Mouse (Mus musculus): Measurements from ENCODE around the gene Trir. TPM values are rescaled to one million over a fixed set of nuclear protein-coding genes. Genes with fewer than 3 reads are reported as not detected.

Trir gene
- polyA plus RNA-seq, 1 experiment from 2014 or later, result 63.4 TPM

GRCm38 (mm10) chr8:85033867-85034266, 7.2 kb downstream of the Trir start:
- no peaks in the 10 kb centered on the region for H3K27me3 ChIP-seq (ENCODE audit: control insufficient read depth, insufficient read depth, low read length)
- H3K9ac ChIP-seq (ENCODE audit: low read length), result no peak overlapping the region
- H3K27ac ChIP-seq (ENCODE audit: low read length), result 0 out of 2 replicates have a peak overlapping the region, but pooled peaks have one; percentile 14
- no peak overlapping the region for H3K4me2 ChIP-seq (ENCODE audit: low read depth, low read length)
- H3K4me3 ChIP-seq (replicated peaks; ENCODE audit: low read length), result no peak overlapping the region
- ATAC-seq (ENCODE audit: insufficient read depth, low FRiP score), result no peak
- peaks cover 20% of the 10 kb centered on the region for H3K4me1 ChIP-seq (ENCODE audit: control insufficient read depth, insufficient read depth, low read length)
- no peaks in the 10 kb centered on the region for H3K9me3 ChIP-seq (replicated peaks; ENCODE audit: control insufficient read depth, low read length)
- H3K36me3 ChIP-seq (ENCODE audit: control insufficient read depth, insufficient read depth, low read length), result no peaks in the 10 kb centered on the region
- 71% methylated on average over 1 of the region's 1 CpGs for WGBS

GRCm38 (mm10) chr8:85034764-85035163, 8.1 kb downstream of the Trir start:
- Histone ChIP-seq H3K27ac (ENCODE audit: low read length) (peak overlapping the region; percentile 97), H3K4me1 (ENCODE audit: control insufficient read depth, insufficient read depth, low read length) (peaks cover 18% of the 10 kb centered on the region), H3K36me3 (ENCODE audit: control insufficient read depth, insufficient read depth, low read length) (no peaks in the 10 kb centered on the region), H3K9me3 (replicated peaks; ENCODE audit: control insufficient read depth, low read length) (no peaks in the 10 kb centered on the region), H3K9ac (ENCODE audit: low read length) (peak overlapping the region; percentile 83), H3K4me3 (replicated peaks; ENCODE audit: low read length) (peak overlapping the region; percentile 82), H3K27me3 (ENCODE audit: control insufficient read depth, insufficient read depth, low read length) (no peaks in the 10 kb centered on the region), H3K4me2 (ENCODE audit: low read depth, low read length) (peak overlapping the region; percentile 79)
- ATAC-seq (ENCODE audit: insufficient read depth, low FRiP score), result no peak
- WGBS, result 4% methylated on average over 13 of the region's 13 CpGs

- Histone ChIP-seq H3K36me3 (ENCODE audit: control insufficient read depth, insufficient read depth, low read length) (0 out of 2 replicates have a peak, but pooled peaks cover under 1% of the 10 kb centered on the region), H3K9me3 (replicated peaks; ENCODE audit: control insufficient read depth, low read length) (no peaks in the 10 kb centered on the region), H3K27me3 (ENCODE audit: control insufficient read depth, insufficient read depth, low read length) (no peaks in the 10 kb centered on the region), H3K9ac (ENCODE audit: low read length) (peak overlapping the region; percentile 83), H3K4me2 (ENCODE audit: low read depth, low read length) (peak overlapping the region; percentile 79), H3K4me1 (ENCODE audit: control insufficient read depth, insufficient read depth, low read length) (peaks cover 18% of the 10 kb centered on the region), H3K27ac (ENCODE audit: low read length) (peak overlapping the region; percentile 97), H3K4me3 (replicated peaks; ENCODE audit: low read length) (peak overlapping the region; percentile 82)
- 5% methylated on average over 12 of the region's 12 CpGs for WGBS
- ATAC-seq (ENCODE audit: insufficient read depth, low FRiP score), result no peak
Observed at GRCm38 (mm10) chr8:85035165-85035727, 8.6 kb downstream of the Trir start.

- peaks cover 18% of the 10 kb centered on the region for H3K4me1 ChIP-seq (ENCODE audit: control insufficient read depth, insufficient read depth, low read length)
- peak overlapping the region; percentile 97 for H3K27ac ChIP-seq (ENCODE audit: low read length)
- under 1% methylated on average over 15 of the region's 15 CpGs for WGBS
- H3K36me3 ChIP-seq (ENCODE audit: control insufficient read depth, insufficient read depth, low read length), result 0 out of 2 replicates have a peak, but pooled peaks cover 5% of the 10 kb centered on the region
- no peak for ATAC-seq (ENCODE audit: insufficient read depth, low FRiP score)
- no peaks in the 10 kb centered on the region for H3K9me3 ChIP-seq (replicated peaks; ENCODE audit: control insufficient read depth, low read length)
- H3K4me3 ChIP-seq (replicated peaks; ENCODE audit: low read length), result peak overlapping the region; percentile 82
- H3K9ac ChIP-seq (ENCODE audit: low read length), result peak overlapping the region; percentile 83
- H3K4me2 ChIP-seq (ENCODE audit: low read depth, low read length), result peak overlapping the region; percentile 79
- no peaks in the 10 kb centered on the region for H3K27me3 ChIP-seq (ENCODE audit: control insufficient read depth, insufficient read depth, low read length)
Observed at GRCm38 (mm10) chr8:85035728-85036310, 9.2 kb downstream of the Trir start.

- under 1% methylated on average over 9 of the region's 9 CpGs for WGBS
- Histone ChIP-seq H3K4me3 (replicated peaks; ENCODE audit: low read length) (peak overlapping the region; percentile 82), H3K27ac (ENCODE audit: low read length) (peak overlapping the region; percentile 97), H3K36me3 (ENCODE audit: control insufficient read depth, insufficient read depth, low read length) (peaks cover 10% of the 10 kb centered on the region; the same call in 1 of the 2 replicates), H3K4me2 (ENCODE audit: low read depth, low read length) (peak overlapping the region; percentile 79), H3K9me3 (replicated peaks; ENCODE audit: control insufficient read depth, low read length) (no peaks in the 10 kb centered on the region), H3K27me3 (ENCODE audit: control insufficient read depth, insufficient read depth, low read length) (no peaks in the 10 kb centered on the region), H3K4me1 (ENCODE audit: control insufficient read depth, insufficient read depth, low read length) (peaks cover 18% of the 10 kb centered on the region), H3K9ac (ENCODE audit: low read length) (peak overlapping the region; percentile 83)
- ATAC-seq (ENCODE audit: insufficient read depth, low FRiP score), result peak; percentile 11; the same call in 1 of the 2 replicates
Observed at GRCm38 (mm10) chr8:85036381-85036717, 9.7 kb downstream of the Trir start.

- WGBS, result under 1% methylated on average over 59 of the region's 59 CpGs
- Histone ChIP-seq H3K36me3 (ENCODE audit: control insufficient read depth, insufficient read depth, low read length) (peaks cover 10% of the 10 kb centered on the region; the same call in 1 of the 2 replicates), H3K27me3 (ENCODE audit: control insufficient read depth, insufficient read depth, low read length) (no peaks in the 10 kb centered on the region), H3K4me2 (ENCODE audit: low read depth, low read length) (peak within 1 kb of the TSS; percentile 79), H3K9me3 (replicated peaks; ENCODE audit: control insufficient read depth, low read length) (no peaks in the 10 kb centered on the region), H3K4me1 (ENCODE audit: control insufficient read depth, insufficient read depth, low read length) (peaks cover 18% of the 10 kb centered on the region), H3K4me3 (replicated peaks; ENCODE audit: low read length) (peak within 1 kb of the TSS; percentile 82), H3K27ac (ENCODE audit: low read length) (peak within 1 kb of the TSS; percentile 100), H3K9ac (ENCODE audit: low read length) (peak within 1 kb of the TSS; percentile 93)
- ATAC-seq (ENCODE audit: insufficient read depth, low FRiP score), result peak; percentile 90
Observed at GRCm38 (mm10) chr8:85036718-85037365, 10.2 kb downstream of the Trir start, which contains the start of gene Tnpo2. Gene Tnpo2, plus strand, starts transcription at chr8:85036915.

GRCm38 (mm10) chr8:85037366-85037680, 10.7 kb downstream of the Trir start:
- H3K36me3 ChIP-seq (ENCODE audit: control insufficient read depth, insufficient read depth, low read length), result peaks cover 10% of the 10 kb centered on the region; the same call in 1 of the 2 replicates
- peak overlapping the region; percentile 100 for H3K27ac ChIP-seq (ENCODE audit: low read length)
- H3K4me1 ChIP-seq (ENCODE audit: control insufficient read depth, insufficient read depth, low read length), result peaks cover 18% of the 10 kb centered on the region
- peak overlapping the region; percentile 68 for H3K4me2 ChIP-seq (ENCODE audit: low read depth, low read length)
- 0% methylated on average over 14 of the region's 14 CpGs for WGBS
- H3K27me3 ChIP-seq (ENCODE audit: control insufficient read depth, insufficient read depth, low read length), result no peaks in the 10 kb centered on the region
- no peaks in the 10 kb centered on the region for H3K9me3 ChIP-seq (replicated peaks; ENCODE audit: control insufficient read depth, low read length)
- H3K4me3 ChIP-seq (replicated peaks; ENCODE audit: low read length), result peak overlapping the region; percentile 82
- peak; percentile 52 for ATAC-seq (ENCODE audit: insufficient read depth, low FRiP score)
- peak overlapping the region; percentile 93 for H3K9ac ChIP-seq (ENCODE audit: low read length)

GRCm38 (mm10) chr8:85037681-85038531, 11.3 kb downstream of the Trir start:
- H3K27ac ChIP-seq (ENCODE audit: low read length), result peak overlapping the region; percentile 100
- peak overlapping the region; percentile 93 for H3K9ac ChIP-seq (ENCODE audit: low read length)
- WGBS, result under 1% methylated on average over 57 of the region's 57 CpGs
- H3K36me3 ChIP-seq (ENCODE audit: control insufficient read depth, insufficient read depth, low read length), result peaks cover 10% of the 10 kb centered on the region; the same call in 1 of the 2 replicates
- peak overlapping the region; percentile 68 for H3K4me2 ChIP-seq (ENCODE audit: low read depth, low read length)
- H3K27me3 ChIP-seq (ENCODE audit: control insufficient read depth, insufficient read depth, low read length), result no peaks in the 10 kb centered on the region
- ATAC-seq (ENCODE audit: insufficient read depth, low FRiP score), result peak; percentile 21
- no peaks in the 10 kb centered on the region for H3K9me3 ChIP-seq (replicated peaks; ENCODE audit: control insufficient read depth, low read length)
- peaks cover 18% of the 10 kb centered on the region for H3K4me1 ChIP-seq (ENCODE audit: control insufficient read depth, insufficient read depth, low read length)
- peak overlapping the region; percentile 82 for H3K4me3 ChIP-seq (replicated peaks; ENCODE audit: low read length)

Measured in stomach, embryonic 16.5 days (tissue).